Mouse (Mus musculus) v-Abl transformed pro-B cells (cell line): ENCODE results near the gene Vps29.

Experiments used
- in situ Hi-C, 2 experiments: fragments of 400-800 bp; cut with MboI; formaldehyde crosslinking; loops; one replicate each; pipeline ENCODE4 v1.15.1; 2025; ENCODE audit not compliant: unreplicated experiment in 2 of 2

The Vps29 gene

DNA sequence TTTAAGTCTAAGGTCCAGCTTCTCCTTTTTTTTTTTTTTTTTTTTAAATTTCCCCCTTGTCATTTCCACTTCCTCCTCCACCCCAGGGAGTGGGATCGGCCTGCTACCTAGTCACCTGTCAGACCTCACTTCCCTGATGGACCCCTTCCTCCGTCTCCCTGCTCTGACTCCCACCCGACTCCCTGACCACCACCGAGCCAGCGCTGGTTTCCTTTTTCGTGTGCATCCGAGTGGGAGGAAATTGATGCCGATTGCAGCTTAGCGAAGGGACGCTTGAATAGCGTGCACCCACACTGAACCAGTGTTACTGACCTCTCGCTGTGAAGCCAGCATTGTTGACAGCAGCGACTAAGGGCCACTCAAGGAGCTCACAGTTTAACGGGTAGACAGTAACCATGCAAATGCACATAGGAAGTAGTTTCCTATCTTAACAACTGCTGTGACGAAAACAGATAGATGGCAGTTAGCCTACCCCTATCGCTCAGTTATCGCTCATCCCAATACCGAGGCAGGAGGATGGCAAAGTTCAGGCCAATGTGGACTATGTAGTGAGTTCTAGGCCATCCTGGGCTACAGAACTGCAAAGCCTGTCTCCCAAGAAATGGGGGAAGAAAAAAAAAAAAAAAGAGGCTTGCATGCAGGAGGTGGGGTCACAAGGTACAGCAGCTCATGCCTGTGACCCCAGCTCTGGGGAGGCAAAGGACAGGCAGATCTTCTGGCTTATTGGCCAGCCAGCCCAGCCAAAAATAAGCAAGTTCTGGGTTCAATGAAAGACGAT, 38.2 kb downstream of the Vps29 start:
- in situ Hi-C loops: loop anchor here (5.0 kb wide), 3 partner anchors 125 to 265 kb away; no protein-coding TSS in a partner anchor

GRCm38 (mm10) chr5:122393887-122394286, 39.7 kb downstream of the Vps29 start:
- in situ Hi-C loops: loop anchor here (5.0 kb wide), 3 partner anchors 127 to 267 kb away; no protein-coding TSS in a partner anchor

DNA sequence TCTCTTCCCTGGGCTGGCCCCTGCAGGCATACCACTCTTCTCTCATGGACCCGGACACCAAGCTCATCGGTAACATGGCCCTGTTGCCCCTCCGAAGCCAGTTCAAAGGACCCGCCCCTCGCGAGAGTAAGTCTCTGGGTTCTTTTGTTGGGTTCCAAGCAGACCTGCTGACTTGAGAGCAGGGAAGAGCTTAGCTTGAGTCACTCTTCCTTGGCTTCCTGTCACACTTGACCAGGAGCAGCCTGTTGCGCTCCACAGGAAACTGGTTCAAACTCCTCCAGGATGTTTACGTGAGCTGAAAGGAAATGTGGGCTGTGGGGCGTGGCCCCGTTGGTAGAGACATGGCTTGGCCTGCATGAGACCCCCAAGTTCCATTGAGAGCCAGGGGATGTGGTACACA, 42.6 kb downstream of the Vps29 start:
- in situ Hi-C loops: no loop called here

DNA sequence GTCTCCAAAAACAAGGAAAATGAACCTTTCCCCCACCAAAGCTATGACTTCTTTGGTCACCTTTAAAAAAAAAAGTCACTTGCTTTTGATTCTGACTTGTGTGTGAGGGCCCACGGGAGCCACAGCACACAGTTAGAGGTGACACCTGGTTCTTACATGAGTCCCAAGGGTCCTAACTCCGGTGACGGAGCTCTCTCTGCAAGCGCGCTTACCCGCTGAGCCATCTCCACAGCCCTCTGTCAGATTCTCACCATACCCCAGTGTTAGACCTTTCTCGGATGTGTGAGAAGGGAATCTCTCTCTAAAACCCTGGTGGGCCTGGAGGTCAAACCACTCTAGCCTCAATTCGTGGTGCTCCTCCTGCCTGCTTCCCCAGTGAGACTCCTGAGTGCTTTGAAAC, 43.3 kb downstream of the Vps29 start:
- in situ Hi-C loops: no loop called here

- in situ Hi-C loops: loop anchor here in 1 of 2 experiments (5.0 to 10.0 kb wide), 2 partner anchors 325 to 467 kb away; no protein-coding TSS in a partner anchor
Observed at GRCm38 (mm10) chr5:122399871-122400270, 45.7 kb downstream of the Vps29 start.

GRCm38 (mm10) chr5:122400628-122401302, 46.6 kb downstream of the Vps29 start:
- in situ Hi-C loops: loop anchor here in 1 of 2 experiments (5.0 to 10.0 kb wide), 2 partner anchors 324 to 467 kb away; no protein-coding TSS in a partner anchor

- in situ Hi-C loops: loop anchor here in 1 of 2 experiments (5.0 to 10.0 kb wide), 2 partner anchors 324 to 466 kb away; no protein-coding TSS in a partner anchor
Observed at GRCm38 (mm10) chr5:122401303-122401640, 47.1 kb downstream of the Vps29 start.

- in situ Hi-C loops: loop anchor here in 1 of 2 experiments (5.0 to 10.0 kb wide), 2 partner anchors 323 to 465 kb away; no protein-coding TSS in a partner anchor
Observed at GRCm38 (mm10) chr5:122402160-122402559, 48.0 kb downstream of the Vps29 start.

- in situ Hi-C loops: loop anchor here in 1 of 2 experiments (5.0 to 10.0 kb wide), 2 partner anchors 322 to 465 kb away; no protein-coding TSS in a partner anchor
Observed at GRCm38 (mm10) chr5:122402772-122403171, 48.6 kb downstream of the Vps29 start.

DNA sequence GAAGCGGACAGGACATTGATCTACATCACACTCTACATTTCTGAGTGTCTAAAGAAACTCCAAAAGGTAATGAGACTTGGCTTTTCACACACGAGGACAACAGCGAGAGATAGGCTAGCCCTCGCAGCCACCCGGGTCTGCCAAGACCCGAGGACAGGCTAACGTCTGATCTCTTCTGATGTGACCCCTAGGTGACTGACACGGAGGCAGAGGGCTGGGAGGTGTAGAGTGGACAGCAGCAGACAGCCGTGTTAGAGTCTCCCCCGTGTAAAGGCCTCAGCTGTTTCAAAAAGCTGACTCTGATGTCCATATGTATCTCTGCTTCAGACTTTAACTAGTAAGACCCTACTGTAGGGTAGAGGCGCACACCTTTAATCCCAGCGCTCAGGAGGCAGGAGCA, 49.2 kb downstream of the Vps29 start:
- in situ Hi-C loops: loop anchor here in 1 of 2 experiments (5.0 to 10.0 kb wide), 2 partner anchors 321 to 464 kb away; no protein-coding TSS in a partner anchor

DNA sequence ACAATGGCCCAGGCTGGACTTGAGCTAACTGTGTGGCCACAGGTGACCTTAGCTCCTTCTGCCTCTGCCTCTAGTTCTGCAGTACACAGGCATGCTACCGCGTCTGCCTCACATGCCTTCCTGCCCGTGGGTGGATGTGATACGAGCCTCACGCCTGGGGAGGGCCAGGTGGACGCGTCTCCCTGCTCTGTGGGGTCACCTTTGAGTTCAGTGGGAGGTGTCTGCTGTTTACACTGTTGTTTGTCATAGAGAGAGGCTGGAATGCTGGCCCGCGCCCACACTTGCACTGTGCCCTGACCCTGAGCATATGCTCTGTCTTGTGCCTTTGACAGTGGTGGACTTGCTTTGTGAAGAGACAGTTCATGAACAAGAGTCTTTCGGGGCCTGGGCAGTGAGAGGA, 51.4 kb downstream of the Vps29 start:
- in situ Hi-C loops: loop anchor here (5.0 to 10.0 kb wide), 3 partner anchors 222 to 319 kb away; no protein-coding TSS in a partner anchor

DNA sequence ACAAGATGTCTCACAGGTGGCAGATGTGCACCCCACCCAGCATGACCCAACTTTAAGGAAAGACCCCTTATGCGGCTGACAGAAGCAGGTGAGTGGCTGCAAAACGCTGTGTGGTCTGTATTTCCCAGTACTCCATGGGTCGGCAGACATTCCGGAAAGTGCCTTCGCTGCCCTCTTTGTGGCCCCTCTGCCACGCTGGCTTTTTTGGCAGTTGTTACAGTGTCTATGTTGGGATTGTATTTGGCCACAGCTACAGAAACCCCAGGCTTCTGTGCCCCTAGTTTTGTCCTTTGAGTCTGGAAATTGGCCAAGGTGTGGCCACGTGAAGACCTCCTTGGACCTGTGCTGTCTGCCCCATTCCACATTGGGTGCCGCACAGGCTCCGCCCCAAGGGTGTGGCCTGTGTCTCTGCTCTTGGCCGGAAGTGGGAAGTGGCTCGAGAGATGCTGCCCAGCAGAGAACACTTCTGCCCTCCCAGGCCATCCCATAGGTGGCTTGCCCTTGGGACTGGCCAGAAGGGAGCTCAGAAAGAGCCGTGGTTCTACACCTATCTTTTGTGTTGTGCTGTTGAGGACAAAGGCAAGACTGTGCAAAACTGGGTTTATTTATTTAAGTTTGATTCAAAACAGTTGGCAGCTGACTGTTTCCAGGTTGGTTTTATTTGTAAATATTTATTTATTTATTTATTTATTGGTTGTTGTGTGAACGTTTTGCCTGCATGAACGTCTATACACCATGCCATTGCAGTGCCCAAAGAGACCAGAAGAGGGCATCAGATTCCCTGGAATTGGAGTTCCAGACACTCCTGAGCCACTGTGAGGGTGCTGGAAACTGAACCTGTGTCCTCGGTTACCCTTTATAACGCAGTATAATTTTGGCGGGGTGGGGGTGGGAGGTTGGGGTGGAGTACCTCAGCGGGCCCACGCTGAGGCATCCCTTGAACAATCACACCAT, 55.8 kb downstream of the Vps29 start:
- in situ Hi-C loops: loop anchor here (5.0 to 10.0 kb wide), 3 partner anchors 217 to 315 kb away; no protein-coding TSS in a partner anchor

DNA sequence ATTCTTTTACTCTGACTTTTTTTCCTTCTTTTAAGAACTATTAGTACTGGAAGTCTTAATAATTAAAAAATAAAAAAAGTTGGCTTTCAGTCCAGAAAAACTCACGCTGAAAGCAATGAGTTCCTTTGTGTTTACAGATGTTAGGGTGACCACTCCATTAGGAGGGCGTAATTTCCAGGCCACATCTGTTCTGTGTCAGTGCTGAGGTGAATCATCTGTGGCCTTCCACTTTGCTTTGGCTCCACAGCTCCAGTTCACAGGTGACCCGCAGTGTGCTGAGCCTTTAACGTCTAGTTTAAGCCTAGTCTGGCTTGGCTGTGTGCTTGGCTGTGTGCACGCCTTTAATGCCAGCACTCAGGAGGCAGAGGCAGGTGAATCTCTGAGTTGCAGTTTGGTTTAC, 57.7 kb downstream of the Vps29 start:
- in situ Hi-C loops: loop anchor here in 1 of 2 experiments (10.0 kb wide), 1 partner anchor 313 kb away; no protein-coding TSS in a partner anchor

- in situ Hi-C loops: loop anchor here in 1 of 2 experiments (10.0 kb wide), 1 partner anchor 312 kb away; no protein-coding TSS in a partner anchor
Observed at GRCm38 (mm10) chr5:122412826-122413225, 58.7 kb downstream of the Vps29 start.

DNA sequence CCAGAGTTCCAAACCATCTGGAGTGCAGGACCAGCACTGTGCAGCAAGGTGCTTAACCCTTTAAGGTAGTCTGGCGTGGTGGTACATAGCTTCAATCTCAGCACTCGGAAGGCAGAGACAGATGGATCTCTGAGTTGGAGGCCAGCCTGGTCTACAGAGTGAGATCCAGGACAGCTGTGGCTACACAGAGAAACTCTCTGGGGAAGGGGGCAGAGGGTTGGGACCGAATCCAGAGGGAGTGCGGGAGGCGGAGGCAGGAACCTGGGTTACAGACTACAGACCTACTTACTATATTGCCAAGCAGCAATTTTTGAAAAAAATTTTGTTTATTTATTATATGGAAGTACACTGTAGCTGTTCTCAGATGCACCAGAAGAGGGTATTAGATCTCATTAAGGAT, 60.2 kb downstream of the Vps29 start:
- in situ Hi-C loops: loop anchor here in 1 of 2 experiments (10.0 kb wide), 1 partner anchor 310 kb away; no protein-coding TSS in a partner anchor
